Comparison of ENCODE assay signal across 10 mouse cellular contexts in genomic region chr2:156430326-156430725, GRCm38 (mm10). TPM values are rescaled to one million over a fixed set of nuclear protein-coding genes. Genes with fewer than 3 reads are reported as not detected.
A peak's percentile ranks its signal among the peaks of the same experiment; 100 is the strongest.
DNase-seq lines count a peak whose midpoint lies in the region; ATAC-seq and TF ChIP-seq lines count a peak whose summit lies in the region.
"Had no signal": no experiment of that assay in that cellular context is flagged by ENCODE, and none has a peak within 500 bp of the region (broad histone marks: within the 10 kb centered on the region; RNA-seq: fewer than 3 reads in every experiment).

No protein-coding gene starts in this region.

- H3K9ac ChIP-seq in kidney, postnatal 0 days (ENCODE audit: low read depth, low read length) = no peak overlapping the region
- no peak overlapping the region for H3K9ac ChIP-seq in midbrain, postnatal 0 days (replicated peaks; ENCODE audit: low read length, poor library complexity, severe bottlenecking)
- H3K9ac ChIP-seq in hindbrain, postnatal 0 days (replicated peaks; ENCODE audit: low read length) = no peak overlapping the region

- no peak for ATAC-seq in kidney, postnatal 0 days (replicated peaks; ENCODE audit: low FRiP score, low read depth)
- ATAC-seq in midbrain, postnatal 0 days (ENCODE audit: low FRiP score) = no peak
- no peak for ATAC-seq in hindbrain, postnatal 0 days

- H3K9me3 ChIP-seq in kidney, postnatal 0 days (replicated peaks; ENCODE audit: low read length) = no peaks in the 10 kb centered on the region
- H3K9me3 ChIP-seq in E14TG2a.4 (ENCODE audit: low read length) = no peaks in the 10 kb centered on the region
- H3K9me3 ChIP-seq in midbrain, postnatal 0 days (ENCODE audit: low read length) = no peaks in the 10 kb centered on the region
- H3K9me3 ChIP-seq in hindbrain, postnatal 0 days (ENCODE audit: low read length) = no peaks in the 10 kb centered on the region

- WGBS in kidney, postnatal 0 days = 18% methylated on average over 4 of the region's 4 CpGs
- WGBS in midbrain, postnatal 0 days = 29% methylated on average over 4 of the region's 4 CpGs
- 26% methylated on average over 4 of the region's 4 CpGs for WGBS in hindbrain, postnatal 0 days

- peak overlapping the region; percentile 55 for H3K27ac ChIP-seq in kidney, postnatal 0 days
- H3K27ac ChIP-seq in midbrain, postnatal 0 days (ENCODE audit: low read depth, low read length) = no peak overlapping the region
- H3K27ac ChIP-seq in hindbrain, postnatal 0 days = no peak overlapping the region

- H3K4me2 ChIP-seq in kidney, postnatal 0 days (ENCODE audit: low read length) = no peak overlapping the region
- H3K4me2 ChIP-seq in midbrain, postnatal 0 days (ENCODE audit: low read depth, low read length, poor library complexity, severe bottlenecking) = no peak overlapping the region
- H3K4me2 ChIP-seq in hindbrain, postnatal 0 days (ENCODE audit: low read depth, low read length) = no peak overlapping the region

- H3K27me3 ChIP-seq in kidney, postnatal 0 days (ENCODE audit: insufficient read depth, low read length) = no peaks in the 10 kb centered on the region
- H3K27me3 ChIP-seq in E14TG2a.4 (ENCODE audit: insufficient read depth, low read length) = no peaks in the 10 kb centered on the region
- H3K27me3 ChIP-seq in midbrain, postnatal 0 days (ENCODE audit: insufficient read depth, low read length) = no peaks in the 10 kb centered on the region
- no peaks in the 10 kb centered on the region for H3K27me3 ChIP-seq in hindbrain, postnatal 0 days (ENCODE audit: insufficient read depth, low read length)

- H3K36me3 ChIP-seq in kidney, postnatal 0 days (ENCODE audit: insufficient read depth, low read length) = no peaks in the 10 kb centered on the region
- H3K36me3 ChIP-seq in E14TG2a.4 (ENCODE audit: insufficient read depth, low read length) = peaks cover 4% of the 10 kb centered on the region
- H3K36me3 ChIP-seq in midbrain, postnatal 0 days (ENCODE audit: insufficient read depth, low read length) = no peaks in the 10 kb centered on the region
- no peaks in the 10 kb centered on the region for H3K36me3 ChIP-seq in hindbrain, postnatal 0 days (ENCODE audit: insufficient read depth, low read length)

- DNase-seq in kidney, postnatal 0 days (ENCODE audit: low spot score) = no peak
- DNase-seq in kidney, adult 18-20 months = no peak
- peak; percentile 81 for DNase-seq in NIH3T3 (ENCODE audit: low read depth)
- peak; percentile 15 to 21 for DNase-seq in kidney, postnatal 4 days
- DNase-seq in midbrain, postnatal 0 days (ENCODE audit: low spot score) = no peak
- DNase-seq in hindbrain, postnatal 0 days (ENCODE audit: low spot score) = no peak
- DNase-seq: gastrocnemius, postnatal 14 days; heart, postnatal 14 days; right cerebral cortex, adult 18-20 months had no signal

- H3K4me3 ChIP-seq in kidney, postnatal 0 days (replicated peaks; ENCODE audit: low read depth, low read length) = no peak overlapping the region
- peak overlapping the region; percentile 41 for H3K4me3 ChIP-seq in E14TG2a.4 (replicated peaks; ENCODE audit: low read length)
- H3K4me3 ChIP-seq in midbrain, postnatal 0 days (ENCODE audit: low read depth, low read length) = no peak overlapping the region
- no peak overlapping the region for H3K4me3 ChIP-seq in hindbrain, postnatal 0 days (ENCODE audit: low read length)

- no peak for TF ChIP-seq CTCF in kidney, postnatal 0 days (IDR thresholded peaks at IDR 0.05; ENCODE audit: low read depth)
- TF ChIP-seq CTCF in E14TG2a.4 (conservative IDR thresholded peaks at IDR 0.05; ENCODE audit: low read length) = no peak
- TF ChIP-seq CTCF in midbrain, postnatal 0 days (IDR thresholded peaks at IDR 0.05) = no peak
- TF ChIP-seq CTCF in hindbrain, postnatal 0 days (IDR thresholded peaks at IDR 0.05; ENCODE audit: low read depth) = no peak

- H3K4me1 ChIP-seq in kidney, postnatal 0 days (replicated peaks; ENCODE audit: insufficient read depth, low read length) = peaks cover 3% of the 10 kb centered on the region; the same call in 1 of the 2 replicates
- peaks cover 90% of the 10 kb centered on the region for H3K4me1 ChIP-seq in E14TG2a.4 (replicated peaks; ENCODE audit: low read depth, low read length)
- no peaks in the 10 kb centered on the region for H3K4me1 ChIP-seq in midbrain, postnatal 0 days (ENCODE audit: insufficient read depth, low read length)
- H3K4me1 ChIP-seq in hindbrain, postnatal 0 days (ENCODE audit: insufficient read depth, low read length) = peaks cover 14% of the 10 kb centered on the region; the same call in 1 of the 2 replicates

RNA-seq across cellular contexts. Expression of gene Epb41l1, which starts 9.6 kb away (rescaled TPM):
- 1.6 and 2.0 TPM in 2 replicates for polyA plus RNA-seq in kidney, postnatal 0 days (2015; fragmentation: Nextera tagmentation; extraction: Ambion mirVana)
- total RNA-seq in midbrain, postnatal 0 days (2014; rRNA removed) = 261 and 263 TPM in 2 replicates
- polyA plus RNA-seq in midbrain, postnatal 0 days (2015; fragmentation: Nextera tagmentation; extraction: Ambion mirVana) = 12.7 and 12.9 TPM in 2 replicates
- 228 and 259 TPM in 2 replicates for total RNA-seq in hindbrain, postnatal 0 days (2014; rRNA removed)
- 10.7 and 11.2 TPM in 2 replicates for polyA plus RNA-seq in hindbrain, postnatal 0 days (2015; fragmentation: Nextera tagmentation; extraction: Ambion mirVana)

Comparison
In these comparisons a context has a peak if more than half of its experiments do, and no peak if none do; other contexts are left out.
1. DNase-seq: peak in NIH3T3 (single experiment) and kidney, postnatal 4 days (2 of 2); none in kidney, postnatal 0 days (single experiment), kidney, adult 18-20 months (single experiment), midbrain, postnatal 0 days (single experiment) and hindbrain, postnatal 0 days (single experiment).